Mouse (Mus musculus) hindbrain, embryonic 14.5 days (tissue): ENCODE measurements around the gene 1700006A11Rik. TPM values are rescaled to one million over a fixed set of nuclear protein-coding genes. Genes with fewer than 3 reads are reported as not detected.
"Not testable (repeated sequence)": the region's sequence is repeated elsewhere in the genome, so short reads cannot be mapped to it uniquely, and the experiment has no call there.

Source experiments
- ATAC-seq: fragments of 200-750 bp; cut with Nextera tagmentation; 2 replicates; pipeline ENCODE4 v1.8.0; 2017; ENCODE audit warnings: moderate number of reproducible peaks, mild to moderate bottlenecking, moderate TSS enrichment, moderate library complexity; ENCODE audit not compliant: low FRiP score
- DNase-seq: peaks from one replicate; pipeline ENCODE4 v3.0.0-alpha.2; 2015; ENCODE audit warnings: low spot score
- H3K27ac ChIP-seq: fragments of 300-500 bp; sonication (generic); 2 replicates; pipeline ENCODE4 v1.5.1; 2014; ENCODE audit warnings: mild to moderate bottlenecking, moderate library complexity
- H3K27me3 ChIP-seq: fragments of 300-500 bp; sonication (generic); 2 replicates; pipeline ENCODE4 v1.6.1; 2014; ENCODE audit warnings: mild to moderate bottlenecking, low read length, mixed read lengths; ENCODE audit not compliant: control insufficient read depth, insufficient read depth
- H3K36me3 ChIP-seq: fragments of 300-500 bp; sonication (generic); replicated peaks from 2 replicates; pipeline ENCODE4 v1.6.1; 2014; ENCODE audit not compliant: control insufficient read depth, insufficient read depth
- H3K4me1 ChIP-seq: fragments of 300-500 bp; sonication (generic); replicated peaks from 2 replicates; pipeline ENCODE4 v1.6.1; 2014; ENCODE audit warnings: antibody characterized with exemption, low read length, mixed read lengths; ENCODE audit not compliant: control insufficient read depth, insufficient read depth
- H3K4me2 ChIP-seq: fragments of 300-500 bp; sonication (generic); replicated peaks from 2 replicates; pipeline ENCODE4 v1.6.1; 2014; ENCODE audit warnings: mild to moderate bottlenecking, moderate library complexity
- H3K4me3 ChIP-seq: fragments of 300-500 bp; sonication (generic); replicated peaks from 2 replicates; pipeline ENCODE4 v1.5.1; 2014; ENCODE audit warnings: mild to moderate bottlenecking, low read length
- H3K9ac ChIP-seq: fragments of 300-500 bp; sonication (generic); 2 replicates; pipeline ENCODE4 v1.6.1; 2014
- H3K9me3 ChIP-seq: fragments of 300-500 bp; sonication (generic); 2 replicates; pipeline ENCODE4 v1.6.1; 2016; ENCODE audit warnings: low read length; ENCODE audit not compliant: control insufficient read depth
- WGBS: fragments of 180-500 bp; shearing (Covaris S2); extraction: QIAGEN DNeasy Blood & Tissue Kit; methylation state at CpG from one replicate; pipeline ENCODE4 v1.1.7; 2014; 5-methylcytosine and 5-hydroxymethylcytosine counted together
- polyA plus RNA-seq: library from polyadenylated mRNA; unstranded; fragments of >200 nt; fragmentation: Nextera tagmentation; extraction: Ambion mirVana; gene quantifications from 2 replicates; pipeline ENCODE4 v1.2.1, GENCODE M21; 2014

Gene 1700006A11Rik
- not detected in 2 replicates for polyA plus RNA-seq

- 86% methylated on average over 1 of the region's 1 CpGs for WGBS
- Histone ChIP-seq H3K27me3 (no peaks in the 10 kb centered on the region), H3K9me3 (no peaks in the 10 kb centered on the region), H3K4me1 (no peaks in the 10 kb centered on the region), H3K9ac (no peak within 1 kb of the TSS), H3K27ac (no peak within 1 kb of the TSS), H3K4me3 (no peak within 1 kb of the TSS), H3K36me3 (no peaks in the 10 kb centered on the region), H3K4me2 (no peak within 1 kb of the TSS)
- DNase-seq (no peak), ATAC-seq (no peak)
These were observed at the start of gene 1700006A11Rik for GRCm38 (mm10) chr3:124425940-124426339. TSS of gene 1700006A11Rik (minus strand) at chr3:124426040.

GRCm38 (mm10) chr3:124474291-124474690, 48.5 kb upstream of the 1700006A11Rik start:
- 92% methylated on average over 5 of the region's 5 CpGs for WGBS

GRCm38 (mm10) chr3:124466102-124466730, 40.4 kb upstream of the 1700006A11Rik start:
- Histone ChIP-seq H3K9ac (no peak overlapping the region), H3K27ac (no peak overlapping the region), H3K4me2 (no peak overlapping the region), H3K4me3 (no peak overlapping the region), H3K27me3 (no peaks in the 10 kb centered on the region), H3K36me3 (no peaks in the 10 kb centered on the region), H3K4me1 (no peaks in the 10 kb centered on the region), H3K9me3 (no peaks in the 10 kb centered on the region)
- DNase-seq: no peak
- ATAC-seq: peak; percentile 57; the same call in 1 of the 2 replicates
- 77% methylated on average over 6 of the region's 6 CpGs for WGBS

More at GRCm38 (mm10) chr3:124474291-124474690, 48.5 kb upstream of the 1700006A11Rik start:
- not testable (repeated sequence) for H3K36me3 ChIP-seq, H3K27me3 ChIP-seq, H3K4me3 ChIP-seq, DNase-seq, H3K4me1 ChIP-seq, ATAC-seq, H3K9ac ChIP-seq, H3K4me2 ChIP-seq, H3K27ac ChIP-seq, H3K9me3 ChIP-seq

GRCm38 (mm10) chr3:124392201-124392600, 33.6 kb downstream of the 1700006A11Rik start:
- Histone ChIP-seq H3K9ac (no peak overlapping the region), H3K4me3 (no peak overlapping the region), H3K27ac (no peak overlapping the region), H3K27me3 (no peaks in the 10 kb centered on the region), H3K36me3 (no peaks in the 10 kb centered on the region), H3K4me2 (no peak overlapping the region), H3K4me1 (no peaks in the 10 kb centered on the region), H3K9me3 (no peaks in the 10 kb centered on the region)
- ATAC-seq (no peak), DNase-seq (no peak)
- 71% methylated on average over 5 of the region's 5 CpGs for WGBS

GRCm38 (mm10) chr3:124390101-124390500, 35.7 kb downstream of the 1700006A11Rik start:
- Histone ChIP-seq H3K4me1 (no peaks in the 10 kb centered on the region), H3K27me3 (no peaks in the 10 kb centered on the region), H3K9ac (no peak overlapping the region), H3K4me3 (no peak overlapping the region), H3K27ac (no peak overlapping the region), H3K9me3 (no peaks in the 10 kb centered on the region), H3K36me3 (no peaks in the 10 kb centered on the region), H3K4me2 (no peak overlapping the region)
- ATAC-seq (no peak), DNase-seq (no peak)
- WGBS: 87% methylated on average over 2 of the region's 2 CpGs

GRCm38 (mm10) chr3:124389650-124390049, 36.2 kb downstream of the 1700006A11Rik start:
- no peaks in the 10 kb centered on the region for H3K9me3 ChIP-seq
- DNase-seq (no peak), ATAC-seq (no peak)
- no peaks in the 10 kb centered on the region for H3K36me3 ChIP-seq
- H3K4me3 ChIP-seq: no peak overlapping the region
- H3K9ac ChIP-seq: no peak overlapping the region
- H3K27me3 ChIP-seq: no peaks in the 10 kb centered on the region
- no peak overlapping the region for H3K4me2 ChIP-seq
- H3K4me1 ChIP-seq: no peaks in the 10 kb centered on the region
- WGBS: 75% methylated on average over 2 of the region's 2 CpGs
- H3K27ac ChIP-seq: no peak overlapping the region

GRCm38 (mm10) chr3:124385377-124385776, 40.5 kb downstream of the 1700006A11Rik start:
- not testable (repeated sequence) for ATAC-seq

GRCm38 (mm10) chr3:124372031-124372430, 53.8 kb downstream of the 1700006A11Rik start:
- DNase-seq (no peak), ATAC-seq (no peak)
- Histone ChIP-seq H3K9ac (no peak overlapping the region), H3K4me3 (no peak overlapping the region), H3K36me3 (no peaks in the 10 kb centered on the region), H3K9me3 (no peaks in the 10 kb centered on the region; the same call in 1 of the 2 replicates), H3K4me2 (no peak overlapping the region), H3K27me3 (no peaks in the 10 kb centered on the region), H3K27ac (no peak overlapping the region), H3K4me1 (no peaks in the 10 kb centered on the region)
- 88% methylated on average over 2 of the region's 2 CpGs for WGBS

More at GRCm38 (mm10) chr3:124385377-124385776, 40.5 kb downstream of the 1700006A11Rik start:
- H3K4me3 ChIP-seq, H3K27ac ChIP-seq, H3K4me1 ChIP-seq, H3K27me3 ChIP-seq, H3K9me3 ChIP-seq, H3K9ac ChIP-seq, H3K36me3 ChIP-seq, DNase-seq, H3K4me2 ChIP-seq: not testable (repeated sequence)
- 92% methylated on average over 18 of the region's 18 CpGs for WGBS

- H3K36me3 ChIP-seq: no peaks in the 10 kb centered on the region
- WGBS: 90% methylated on average over 3 of the region's 3 CpGs
- no peak for DNase-seq
These were observed 68.3 kb downstream of the 1700006A11Rik start for GRCm38 (mm10) chr3:124357533-124357932.

More at GRCm38 (mm10) chr3:124357533-124357932, 68.3 kb downstream of the 1700006A11Rik start:
- ATAC-seq: no peak
- Histone ChIP-seq H3K9ac (no peak overlapping the region), H3K4me1 (no peaks in the 10 kb centered on the region), H3K4me2 (no peak overlapping the region), H3K9me3 (no peaks in the 10 kb centered on the region), H3K27me3 (no peaks in the 10 kb centered on the region), H3K27ac (no peak overlapping the region), H3K4me3 (no peak overlapping the region)
